Mouse (Mus musculus) kidney, postnatal 25 days (tissue): ENCODE measurements at regions not wholly inside any gene's neighbourhood (a gene's known extent, or its start where the extent isn't known, plus 50 kb on each side); places are given as distances from the start of the nearest gene placed in this dataset.

ENCODE experiments used
- DNase-seq, 2 experiments: peaks; one replicate each; pipeline ENCODE4 v3.0.0; 2021; ENCODE audit warnings: mixed read lengths in 2 of 2

DNA sequence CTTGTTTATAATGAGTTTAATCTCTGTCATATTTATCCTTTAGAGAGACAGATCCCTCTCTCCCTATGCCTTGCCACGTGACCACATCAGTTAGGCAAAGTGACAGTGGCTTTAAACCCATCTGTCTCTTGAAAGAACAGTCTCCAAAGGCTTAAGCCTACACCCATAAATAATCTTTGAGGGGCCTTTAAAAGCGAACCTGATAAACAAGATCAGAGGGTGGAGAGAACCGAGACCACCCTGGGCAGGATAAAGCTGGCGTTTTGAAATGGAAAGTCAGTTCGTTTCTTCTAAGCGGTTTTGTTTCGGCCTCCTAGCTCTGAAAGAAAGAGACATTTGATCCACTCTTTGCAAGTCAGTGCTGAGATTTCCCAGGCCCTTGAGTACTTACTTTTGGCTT, 149.5 kb downstream of the Ackr3 start:
- no peak for DNase-seq

DNA sequence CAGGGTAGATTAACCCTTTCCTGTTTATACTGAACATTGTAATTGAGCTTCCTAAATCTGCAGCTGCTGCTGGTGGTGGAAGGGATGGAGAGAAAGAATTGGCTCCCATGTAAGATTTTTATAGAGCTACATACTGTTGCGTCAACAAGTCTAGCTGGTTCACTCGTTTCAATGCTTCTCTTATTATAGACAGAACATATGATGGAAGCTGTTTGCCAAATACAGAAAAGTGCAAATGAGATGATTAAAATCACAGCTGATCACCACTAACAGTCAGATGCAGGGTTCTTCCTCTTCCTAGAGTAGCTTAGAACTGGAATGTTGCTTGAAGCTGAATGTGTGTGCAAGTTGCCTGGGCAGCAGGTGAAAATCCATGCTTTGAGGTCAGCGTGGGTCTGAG, 152.8 kb downstream of the Ackr3 start:
- no peak for DNase-seq

GRCm38 (mm10) chr1:90357391-90357790, 153.6 kb downstream of the Ackr3 start:
- no peak for DNase-seq

GRCm38 (mm10) chr1:90358971-90359370, 155.2 kb downstream of the Ackr3 start:
- DNase-seq, result no peak

GRCm38 (mm10) chr1:90360065-90360464, 156.3 kb downstream of the Ackr3 start:
- DNase-seq, result no peak

- DNase-seq, result no peak
Measured at GRCm38 (mm10) chr1:90364444-90364843, 160.7 kb downstream of the Ackr3 start.

GRCm38 (mm10) chr1:90368581-90368980, 164.8 kb downstream of the Ackr3 start:
- DNase-seq, result no peak

- DNase-seq, result no peak
Measured at GRCm38 (mm10) chr1:90369287-90369686, 165.5 kb downstream of the Ackr3 start.

DNA sequence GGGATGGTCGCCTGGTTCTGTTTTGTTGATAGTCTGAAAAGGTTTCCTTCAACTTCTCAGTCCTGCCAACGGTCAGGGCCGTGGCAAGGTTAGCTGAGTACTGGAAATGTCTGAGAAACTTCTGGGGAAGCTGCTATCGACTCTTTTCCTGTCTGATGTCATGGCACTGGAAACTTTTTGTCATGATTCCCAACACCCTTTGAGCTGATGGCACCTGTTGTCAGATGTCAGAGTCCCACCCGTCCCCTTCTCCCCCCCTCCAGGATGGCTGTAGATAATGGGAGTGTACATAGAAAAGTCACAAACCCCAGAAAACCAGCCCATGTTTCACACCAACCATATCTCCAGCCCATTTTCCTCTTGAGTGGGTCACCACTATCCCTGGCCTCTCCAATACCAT, 167.0 kb downstream of the Ackr3 start:
- DNase-seq, result no peak

DNA sequence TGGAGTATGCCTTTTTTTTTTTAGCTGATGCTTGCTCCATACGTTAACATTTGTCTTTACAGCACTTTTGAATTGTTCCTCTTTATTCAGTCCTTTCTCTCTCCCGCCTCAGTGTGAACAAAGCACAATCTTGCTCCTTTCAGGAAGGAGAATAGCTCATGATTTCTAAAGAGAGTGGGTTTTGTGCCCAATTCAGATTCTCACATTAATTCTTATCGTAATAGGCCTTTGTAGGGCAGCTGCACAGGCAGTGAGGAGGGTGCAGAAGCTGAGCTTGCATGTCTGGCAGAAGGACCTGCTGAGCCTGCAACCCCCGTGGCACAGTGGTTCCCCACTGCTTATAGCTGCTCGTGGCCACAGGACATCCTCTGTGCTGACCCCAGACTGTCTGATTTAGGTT, 169.2 kb downstream of the Ackr3 start:
- no peak for DNase-seq

DNA sequence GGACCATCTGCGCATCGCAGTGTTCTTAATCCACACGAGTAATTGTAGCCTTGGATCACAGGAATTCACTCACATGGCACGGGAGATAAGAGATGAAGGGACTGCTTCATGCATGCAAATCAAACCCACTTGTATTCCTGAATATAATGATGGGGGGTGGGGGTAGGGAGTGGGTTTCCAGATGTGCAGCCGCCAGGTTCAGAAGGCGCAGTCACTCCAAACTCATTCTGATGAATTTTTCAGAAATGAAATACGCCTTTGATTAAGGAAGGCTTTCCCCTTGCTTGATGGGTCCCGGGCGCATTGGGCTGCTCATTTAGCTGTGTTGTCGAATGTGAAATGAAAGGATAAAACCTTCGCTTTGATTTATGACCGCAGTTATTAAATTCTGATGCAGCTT, 170.7 kb downstream of the Ackr3 start:
- DNase-seq, result no peak

DNA sequence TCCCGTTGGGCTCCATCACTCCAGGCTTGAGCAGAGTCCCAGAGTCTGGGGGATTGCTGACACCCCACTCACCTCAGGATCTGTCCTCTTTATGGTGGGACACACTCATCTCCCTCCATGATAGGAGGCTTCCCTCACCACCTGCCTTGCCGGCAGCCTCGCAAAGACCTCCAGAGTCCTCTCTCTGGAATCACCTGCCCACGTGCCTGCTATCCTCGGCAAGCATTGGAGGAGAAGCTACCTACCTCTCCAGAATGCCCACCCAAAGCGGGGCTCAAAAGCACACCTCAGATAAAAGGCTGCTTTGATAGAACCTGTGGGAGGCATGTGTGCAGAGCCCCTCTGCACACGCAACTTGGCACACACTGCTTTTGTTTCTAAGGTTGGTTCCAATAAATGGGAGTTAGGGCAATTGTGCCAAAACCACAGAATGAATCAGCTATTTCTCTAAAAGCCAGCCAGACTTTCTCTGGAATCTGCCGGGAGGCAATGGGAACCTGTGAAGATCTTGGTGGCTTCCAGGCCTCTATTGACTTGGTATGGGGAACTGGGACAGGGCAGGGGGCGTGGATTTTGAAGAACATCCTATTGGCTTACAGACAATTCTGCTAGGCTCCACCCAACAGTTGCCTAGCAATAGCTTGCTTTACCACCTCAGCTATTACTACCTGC, 176.4 kb downstream of the Ackr3 start:
- DNase-seq, result no peak

GRCm38 (mm10) chr1:90382941-90383470, 179.2 kb downstream of the Ackr3 start:
- DNase-seq, result no peak

- DNase-seq, result no peak
Measured at GRCm38 (mm10) chr1:90385024-90385423, 181.2 kb downstream of the Ackr3 start.

DNA sequence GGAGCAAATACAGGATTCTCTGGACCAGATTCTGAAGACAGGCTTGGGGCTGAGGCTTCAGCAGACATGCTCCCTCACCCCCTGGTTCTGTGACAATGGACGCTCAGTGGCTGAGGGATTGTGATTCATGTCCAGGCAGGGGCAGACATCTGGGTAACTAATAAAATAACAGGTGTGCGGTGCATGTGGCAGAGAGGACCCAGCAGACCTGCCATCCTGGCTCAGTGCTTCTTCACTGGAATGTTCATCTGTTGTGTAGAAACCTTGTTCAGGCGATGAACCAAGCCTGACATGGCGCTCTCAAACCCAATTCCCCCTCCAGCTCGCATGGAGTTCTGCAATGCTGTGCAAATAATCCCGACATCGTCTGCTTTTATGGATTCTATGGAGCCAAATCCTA, 183.0 kb downstream of the Ackr3 start:
- DNase-seq, result no peak

GRCm38 (mm10) chr1:90390422-90390821, 186.6 kb downstream of the Ackr3 start:
- no peak for DNase-seq

GRCm38 (mm10) chr1:90393861-90394260, 190.1 kb downstream of the Ackr3 start:
- DNase-seq, result no peak

DNA sequence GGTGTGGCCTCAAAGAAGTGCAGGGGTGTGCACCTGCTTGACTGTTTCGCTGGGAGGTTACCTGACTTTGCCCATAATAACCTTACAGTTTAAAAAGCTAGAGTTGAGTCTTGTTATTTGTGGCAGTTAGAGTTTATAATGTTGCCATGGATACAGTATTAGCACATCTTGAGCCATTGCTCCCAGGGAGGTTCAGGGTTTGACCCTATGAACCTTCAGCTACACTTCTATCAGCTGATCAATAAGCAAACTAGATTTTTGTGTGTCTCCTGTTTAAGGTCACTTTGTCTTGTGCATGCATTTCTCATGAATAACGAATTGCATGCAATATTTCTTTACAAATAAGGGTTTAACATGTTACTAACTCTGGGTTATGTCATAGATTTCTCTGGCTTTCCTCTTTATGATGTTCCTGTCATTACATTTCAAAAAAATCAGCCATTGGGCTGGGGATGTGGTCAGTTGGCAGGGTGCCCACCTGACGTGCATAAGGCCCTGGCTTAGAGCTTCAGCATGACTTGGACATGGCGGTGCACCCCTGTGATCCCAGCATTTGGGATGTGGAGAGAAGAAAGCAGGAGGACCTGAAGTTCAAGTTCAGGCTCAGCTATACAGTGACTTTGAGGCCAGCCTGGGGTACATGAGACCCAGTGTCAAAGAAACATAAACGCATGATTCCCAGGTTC, 191.7 kb downstream of the Ackr3 start:
- DNase-seq, result no peak

GRCm38 (mm10) chr1:90396660-90397059, 192.9 kb downstream of the Ackr3 start:
- DNase-seq, result no peak

GRCm38 (mm10) chr1:90397355-90397754, 193.6 kb downstream of the Ackr3 start:
- no peak for DNase-seq

DNA sequence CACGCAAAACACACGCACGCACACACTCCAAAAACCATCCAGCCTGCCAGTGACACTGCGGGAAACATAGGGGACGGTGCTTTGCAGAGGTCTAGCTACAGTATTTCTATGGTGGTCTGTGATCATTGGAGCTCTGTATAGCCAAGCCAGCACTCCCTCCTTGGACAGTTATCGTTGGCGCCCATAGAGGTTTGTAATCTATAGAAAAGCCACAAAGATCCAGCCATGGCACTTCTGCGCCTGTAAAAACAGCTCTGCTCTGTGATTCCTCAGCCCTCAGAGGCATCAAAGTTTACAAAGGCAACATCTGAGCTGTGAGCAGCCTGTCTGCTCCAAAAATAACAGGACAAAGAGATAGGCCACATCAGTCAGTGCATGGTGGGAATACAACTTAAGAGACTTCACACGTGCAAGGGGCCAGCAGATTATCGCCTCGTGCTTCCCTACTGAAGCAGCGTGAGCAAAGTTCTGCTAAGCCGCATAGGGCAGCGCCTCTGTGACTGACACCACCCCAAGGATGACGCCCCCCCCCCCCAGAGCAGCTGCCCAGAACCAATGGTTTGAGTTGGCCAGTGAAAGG, 194.7 kb downstream of the Ackr3 start:
- no peak for DNase-seq

DNA sequence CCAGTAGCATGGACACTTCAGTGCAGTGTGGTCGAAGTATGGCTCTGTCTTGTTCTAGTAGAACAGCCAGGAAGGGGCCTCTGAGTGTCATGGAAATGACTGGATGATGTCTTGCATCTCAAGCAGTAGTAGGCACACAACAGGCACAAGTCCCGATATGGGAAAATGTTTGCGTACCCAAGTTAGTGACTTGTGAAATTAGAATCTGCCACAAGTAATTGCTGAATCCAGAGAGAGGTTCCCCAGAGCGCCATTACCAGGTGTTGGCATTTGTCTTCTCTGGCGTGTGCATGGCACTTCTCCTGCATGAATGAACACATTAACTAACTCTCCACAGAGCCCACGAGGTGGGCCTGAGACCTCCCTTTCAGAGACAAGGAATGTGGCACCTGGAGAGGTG, 199.3 kb downstream of the Ackr3 start:
- DNase-seq, result no peak

DNA sequence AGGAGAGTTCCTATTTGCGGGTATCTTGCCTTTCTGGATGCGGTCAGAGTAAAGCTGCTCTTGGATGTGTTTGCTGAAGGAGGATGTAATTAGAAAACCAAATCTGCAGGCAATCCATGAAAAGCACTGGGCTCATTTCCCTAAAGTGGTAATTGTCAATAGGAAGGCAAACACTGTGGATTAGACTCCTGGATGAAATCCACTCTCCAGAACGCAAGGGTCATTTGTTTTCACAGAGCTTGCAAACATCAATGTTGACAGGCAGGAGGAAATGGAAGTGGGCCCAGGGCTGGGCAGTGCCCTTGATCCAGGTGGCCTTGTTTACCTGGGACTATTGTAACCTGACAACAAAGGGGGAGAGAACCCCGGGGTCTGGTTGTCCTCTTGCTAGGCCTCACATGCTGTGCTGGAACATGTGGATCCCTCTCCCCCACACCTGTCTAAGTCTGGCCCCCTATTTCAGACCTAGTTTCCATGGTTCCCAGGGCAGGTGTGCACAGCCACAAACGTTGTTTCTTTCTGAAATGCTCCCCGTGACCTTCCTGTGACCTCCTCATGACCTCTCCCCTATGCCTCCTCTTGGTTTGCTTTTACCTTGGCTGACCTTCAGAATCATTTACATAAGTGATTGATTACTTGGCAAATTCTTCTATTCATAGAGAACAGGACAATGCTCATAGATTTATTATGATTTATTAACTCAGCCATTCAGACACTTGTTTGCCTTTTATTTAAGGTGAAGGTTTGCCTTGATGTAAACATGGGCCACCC, 197.9 kb upstream of the Cops8 start:
- no peak for DNase-seq
